Mouse (Mus musculus): Measurements from ENCODE around the gene Prdm16. TPM values are rescaled to one million over a fixed set of nuclear protein-coding genes. Genes with fewer than 3 reads are reported as not detected.

The Prdm16 gene
- polyA plus RNA-seq, 1 experiment from 2014 or later = 12.6 TPM

DNA sequence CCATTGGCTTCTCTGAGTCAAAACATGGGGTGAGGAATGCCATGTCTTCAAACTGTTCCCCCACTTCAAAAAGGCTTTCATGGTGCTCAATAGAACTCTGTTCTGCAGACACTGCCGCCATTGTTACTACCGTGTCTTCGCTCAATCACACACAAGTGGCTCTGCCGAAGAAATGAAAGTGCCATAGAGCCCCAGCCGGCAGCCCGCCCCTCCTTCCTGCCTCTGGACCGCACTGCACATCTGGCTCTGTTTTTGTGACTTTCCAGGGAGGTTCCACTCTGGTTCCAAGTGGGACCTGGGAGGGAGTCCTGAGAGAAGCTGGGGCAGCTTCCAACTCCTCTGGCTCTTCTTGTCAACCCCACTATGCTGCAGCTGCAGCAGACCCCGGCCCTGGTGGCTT, 251.5 kb downstream of the Prdm16 start:
- Histone ChIP-seq H3K9me3 (ENCODE audit: control insufficient read depth, low read length) (no peaks in the 10 kb centered on the region), H3K4me2 (ENCODE audit: low read length) (no peak overlapping the region), H3K4me1 (ENCODE audit: control insufficient read depth, insufficient read depth, low read depth, low read length) (peaks cover 15% of the 10 kb centered on the region), H3K36me3 (ENCODE audit: control insufficient read depth, insufficient read depth, low read length) (no peaks in the 10 kb centered on the region), H3K4me3 (ENCODE audit: low read length) (no peak overlapping the region), H3K27me3 (replicated peaks; ENCODE audit: control insufficient read depth, insufficient read depth, low read length) (no peaks in the 10 kb centered on the region), H3K27ac (ENCODE audit: low read depth, low read length) (no peak overlapping the region), H3K9ac (ENCODE audit: low read depth, low read length) (no peak overlapping the region)
- peak; percentile 52; the same call in 1 of the 2 replicates for ATAC-seq
- WGBS = 60% methylated on average over 8 of the region's 8 CpGs

- Histone ChIP-seq H3K4me1 (ENCODE audit: control insufficient read depth, insufficient read depth, low read depth, low read length) (no peaks in the 10 kb centered on the region), H3K27ac (ENCODE audit: low read depth, low read length) (no peak overlapping the region), H3K4me2 (ENCODE audit: low read length) (no peak overlapping the region), H3K9me3 (ENCODE audit: control insufficient read depth, low read length) (no peaks in the 10 kb centered on the region), H3K27me3 (replicated peaks; ENCODE audit: control insufficient read depth, insufficient read depth, low read length) (no peaks in the 10 kb centered on the region), H3K9ac (ENCODE audit: low read depth, low read length) (no peak overlapping the region), H3K4me3 (ENCODE audit: low read length) (no peak overlapping the region), H3K36me3 (ENCODE audit: control insufficient read depth, insufficient read depth, low read length) (no peaks in the 10 kb centered on the region)
- no peak for ATAC-seq
- WGBS = 92% methylated on average over 2 of the region's 2 CpGs
Observed at GRCm38 (mm10) chr4:154378876-154379275, 257.8 kb downstream of the Prdm16 start.

GRCm38 (mm10) chr4:154375939-154376625, 260.6 kb downstream of the Prdm16 start:
- Histone ChIP-seq H3K36me3 (ENCODE audit: control insufficient read depth, insufficient read depth, low read length) (no peaks in the 10 kb centered on the region), H3K27ac (ENCODE audit: low read depth, low read length) (no peak overlapping the region), H3K27me3 (replicated peaks; ENCODE audit: control insufficient read depth, insufficient read depth, low read length) (no peaks in the 10 kb centered on the region), H3K4me3 (ENCODE audit: low read length) (no peak overlapping the region), H3K4me1 (ENCODE audit: control insufficient read depth, insufficient read depth, low read depth, low read length) (peaks cover 2% of the 10 kb centered on the region; the same call in 1 of the 2 replicates), H3K9me3 (ENCODE audit: control insufficient read depth, low read length) (no peaks in the 10 kb centered on the region), H3K9ac (ENCODE audit: low read depth, low read length) (no peak overlapping the region), H3K4me2 (ENCODE audit: low read length) (no peak overlapping the region)
- WGBS = 86% methylated on average over 10 of the region's 10 CpGs
- no peak for ATAC-seq

GRCm38 (mm10) chr4:154371542-154372247, 265.0 kb downstream of the Prdm16 start:
- H3K9me3 ChIP-seq (ENCODE audit: control insufficient read depth, low read length) = no peaks in the 10 kb centered on the region
- no peak for ATAC-seq
- no peaks in the 10 kb centered on the region for H3K27me3 ChIP-seq (replicated peaks; ENCODE audit: control insufficient read depth, insufficient read depth, low read length)
- H3K36me3 ChIP-seq (ENCODE audit: control insufficient read depth, insufficient read depth, low read length) = no peaks in the 10 kb centered on the region
- 70% methylated on average over 13 of the region's 13 CpGs for WGBS
- H3K9ac ChIP-seq (ENCODE audit: low read depth, low read length) = no peak overlapping the region
- peaks cover 2% of the 10 kb centered on the region; the same call in 1 of the 2 replicates for H3K4me1 ChIP-seq (ENCODE audit: control insufficient read depth, insufficient read depth, low read depth, low read length)
- no peak overlapping the region for H3K27ac ChIP-seq (ENCODE audit: low read depth, low read length)
- no peak overlapping the region for H3K4me2 ChIP-seq (ENCODE audit: low read length)
- H3K4me3 ChIP-seq (ENCODE audit: low read length) = no peak overlapping the region

GRCm38 (mm10) chr4:154370841-154371240, 265.8 kb downstream of the Prdm16 start:
- no peak overlapping the region for H3K4me2 ChIP-seq (ENCODE audit: low read length)
- ATAC-seq = no peak
- H3K4me3 ChIP-seq (ENCODE audit: low read length) = no peak overlapping the region
- H3K9me3 ChIP-seq (ENCODE audit: control insufficient read depth, low read length) = no peaks in the 10 kb centered on the region
- no peaks in the 10 kb centered on the region for H3K36me3 ChIP-seq (ENCODE audit: control insufficient read depth, insufficient read depth, low read length)
- 72% methylated on average over 8 of the region's 8 CpGs for WGBS
- peaks cover 5% of the 10 kb centered on the region for H3K4me1 ChIP-seq (ENCODE audit: control insufficient read depth, insufficient read depth, low read depth, low read length)
- no peak overlapping the region for H3K9ac ChIP-seq (ENCODE audit: low read depth, low read length)
- no peak overlapping the region for H3K27ac ChIP-seq (ENCODE audit: low read depth, low read length)
- H3K27me3 ChIP-seq (replicated peaks; ENCODE audit: control insufficient read depth, insufficient read depth, low read length) = no peaks in the 10 kb centered on the region

GRCm38 (mm10) chr4:154369089-154369488, 267.6 kb downstream of the Prdm16 start:
- Histone ChIP-seq H3K9ac (ENCODE audit: low read depth, low read length) (no peak overlapping the region), H3K9me3 (ENCODE audit: control insufficient read depth, low read length) (no peaks in the 10 kb centered on the region), H3K27ac (ENCODE audit: low read depth, low read length) (no peak overlapping the region), H3K4me2 (ENCODE audit: low read length) (no peak overlapping the region), H3K36me3 (ENCODE audit: control insufficient read depth, insufficient read depth, low read length) (no peaks in the 10 kb centered on the region), H3K27me3 (replicated peaks; ENCODE audit: control insufficient read depth, insufficient read depth, low read length) (no peaks in the 10 kb centered on the region), H3K4me1 (ENCODE audit: control insufficient read depth, insufficient read depth, low read depth, low read length) (peaks cover 5% of the 10 kb centered on the region), H3K4me3 (ENCODE audit: low read length) (no peak overlapping the region)
- no peak for ATAC-seq
- WGBS = 81% methylated on average over 5 of the region's 5 CpGs

GRCm38 (mm10) chr4:154366836-154367235, 269.8 kb downstream of the Prdm16 start:
- H3K9ac ChIP-seq (ENCODE audit: low read depth, low read length) = no peak overlapping the region
- WGBS = 85% methylated on average over 6 of the region's 6 CpGs

DNA sequence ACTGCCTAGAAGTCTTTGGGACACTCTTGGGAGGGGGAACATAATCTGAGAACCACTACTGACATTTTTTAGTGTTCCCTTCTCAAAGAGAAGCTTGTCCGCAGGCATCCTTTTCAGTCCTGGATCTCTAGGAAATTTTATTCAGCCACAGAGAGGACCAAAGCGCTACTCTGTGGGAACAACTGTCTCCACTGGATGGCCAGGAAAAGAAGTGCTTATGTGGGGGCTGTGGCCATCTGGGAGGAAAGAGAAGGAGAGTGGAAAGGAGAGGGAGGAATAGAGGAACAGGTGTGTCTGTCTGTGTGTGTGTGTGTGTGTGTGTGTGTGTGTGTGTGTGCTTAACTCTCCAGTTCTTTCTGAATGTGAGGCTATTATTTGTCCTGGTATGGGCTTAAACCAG, 271.9 kb downstream of the Prdm16 start:
- 85% methylated on average over 2 of the region's 2 CpGs for WGBS
- H3K4me3 ChIP-seq (ENCODE audit: low read length) = no peak overlapping the region

More at GRCm38 (mm10) chr4:154366836-154367235, 269.8 kb downstream of the Prdm16 start:
- Histone ChIP-seq H3K27ac (ENCODE audit: low read depth, low read length) (no peak overlapping the region), H3K4me3 (ENCODE audit: low read length) (no peak overlapping the region), H3K27me3 (replicated peaks; ENCODE audit: control insufficient read depth, insufficient read depth, low read length) (no peaks in the 10 kb centered on the region), H3K9me3 (ENCODE audit: control insufficient read depth, low read length) (no peaks in the 10 kb centered on the region), H3K4me1 (ENCODE audit: control insufficient read depth, insufficient read depth, low read depth, low read length) (peaks cover 3% of the 10 kb centered on the region; the same call in 1 of the 2 replicates), H3K36me3 (ENCODE audit: control insufficient read depth, insufficient read depth, low read length) (no peaks in the 10 kb centered on the region), H3K4me2 (ENCODE audit: low read length) (no peak overlapping the region)
- ATAC-seq = no peak

DNA sequence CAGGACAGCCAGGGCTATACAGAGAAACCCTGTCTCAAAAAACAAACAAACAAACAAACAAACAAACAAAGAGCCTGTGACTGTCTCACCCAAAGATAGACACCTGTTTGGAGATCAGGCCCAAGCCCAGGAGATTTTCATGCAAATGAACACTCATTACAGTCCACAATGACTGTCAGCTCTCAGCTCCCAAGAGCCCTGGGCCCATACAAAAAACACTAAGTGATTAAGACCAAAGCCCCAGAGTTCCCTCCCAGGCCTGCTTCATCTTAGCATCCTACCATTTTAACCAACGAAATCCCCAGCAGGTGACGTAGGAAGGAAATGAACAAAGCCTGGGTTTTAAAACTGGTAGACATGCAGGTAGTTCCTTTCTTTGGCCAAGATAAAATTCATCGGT, 275.8 kb downstream of the Prdm16 start:
- H3K9me3 ChIP-seq (ENCODE audit: control insufficient read depth, low read length) = no peaks in the 10 kb centered on the region
- H3K4me2 ChIP-seq (ENCODE audit: low read length) = no peak overlapping the region
- 72% methylated on average over 3 of the region's 3 CpGs for whole genome bisulfite sequencing
- H3K9ac ChIP-seq (ENCODE audit: low read depth, low read length) = no peak overlapping the region
- H3K27ac ChIP-seq (ENCODE audit: low read depth, low read length) = no peak overlapping the region
- H3K36me3 ChIP-seq (ENCODE audit: control insufficient read depth, insufficient read depth, low read length) = no peaks in the 10 kb centered on the region
- ATAC-seq = no peak
- peaks cover 8% of the 10 kb centered on the region; the same call in 1 of the 2 replicates for H3K27me3 ChIP-seq (replicated peaks; ENCODE audit: control insufficient read depth, insufficient read depth, low read length)
- H3K4me1 ChIP-seq (ENCODE audit: control insufficient read depth, insufficient read depth, low read depth, low read length) = no peaks in the 10 kb centered on the region
- H3K4me3 ChIP-seq (ENCODE audit: low read length) = no peak overlapping the region

More for the DNA sequence above, 271.9 kb downstream of the Prdm16 start:
- no peaks in the 10 kb centered on the region for H3K36me3 ChIP-seq (ENCODE audit: control insufficient read depth, insufficient read depth, low read length)
- H3K27me3 ChIP-seq (replicated peaks; ENCODE audit: control insufficient read depth, insufficient read depth, low read length) = no peaks in the 10 kb centered on the region
- H3K4me2 ChIP-seq (ENCODE audit: low read length) = no peak overlapping the region
- H3K9ac ChIP-seq (ENCODE audit: low read depth, low read length) = no peak overlapping the region
- peaks cover 3% of the 10 kb centered on the region; the same call in 1 of the 2 replicates for H3K4me1 ChIP-seq (ENCODE audit: control insufficient read depth, insufficient read depth, low read depth, low read length)
- no peaks in the 10 kb centered on the region for H3K9me3 ChIP-seq (ENCODE audit: control insufficient read depth, low read length)
- H3K27ac ChIP-seq (ENCODE audit: low read depth, low read length) = no peak overlapping the region
- no peak for ATAC-seq

Measured in hindbrain, embryonic 16.5 days (tissue).